Mouse (Mus musculus): Measurements from ENCODE around the gene Galk1.
"Not testable (repeated sequence)": the region's sequence is repeated elsewhere in the genome, so short reads cannot be mapped to it uniquely, and the experiment has no call there.

Gene Galk1

DNA sequence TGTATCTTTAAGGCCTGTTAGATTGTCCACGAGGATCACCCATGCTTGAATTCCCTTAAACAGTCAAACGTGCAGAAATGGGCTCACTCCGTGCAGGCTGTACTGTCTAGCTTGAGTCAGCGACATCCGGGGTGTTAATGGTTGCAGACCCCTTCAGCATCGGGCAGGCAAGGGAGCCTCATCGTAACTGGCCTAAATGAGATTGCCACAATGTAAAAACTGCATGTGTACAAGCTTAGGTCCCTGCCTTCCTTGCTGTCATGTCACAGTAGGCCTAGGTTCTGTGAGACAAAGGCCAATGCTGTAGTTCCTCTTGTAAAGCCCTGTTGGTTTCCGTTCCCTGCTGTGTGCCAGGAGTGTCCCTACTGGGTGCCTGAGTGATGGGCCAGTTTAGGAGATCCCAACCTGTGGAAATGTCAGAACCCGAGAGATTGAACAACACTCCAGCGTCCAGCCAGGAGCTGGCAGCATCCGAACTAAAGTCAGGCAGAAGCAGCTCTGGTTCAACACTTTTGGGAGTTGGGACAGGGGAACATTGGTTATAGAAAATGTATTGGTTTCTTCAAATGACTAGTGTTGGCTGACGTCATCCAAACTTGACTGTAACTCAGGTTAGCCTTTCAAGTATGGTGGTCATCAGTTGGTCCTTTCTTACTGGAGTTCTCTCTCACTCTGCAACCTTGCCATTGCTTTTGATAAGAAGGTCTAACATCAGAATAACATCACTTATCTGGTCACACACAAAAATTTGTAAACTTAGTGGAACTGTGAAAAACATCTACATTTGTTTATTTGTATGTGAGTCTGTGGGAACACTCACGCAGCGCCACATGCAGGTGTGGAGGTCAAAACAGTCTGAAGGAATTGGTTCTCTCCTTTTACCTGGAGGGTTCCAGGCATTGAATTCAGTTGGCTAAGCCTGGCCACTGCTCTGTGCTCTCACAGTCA lies 18.7 kb upstream of the Galk1 start:
- no peak for DNase-seq (ENCODE audit: low spot score)

DNA sequence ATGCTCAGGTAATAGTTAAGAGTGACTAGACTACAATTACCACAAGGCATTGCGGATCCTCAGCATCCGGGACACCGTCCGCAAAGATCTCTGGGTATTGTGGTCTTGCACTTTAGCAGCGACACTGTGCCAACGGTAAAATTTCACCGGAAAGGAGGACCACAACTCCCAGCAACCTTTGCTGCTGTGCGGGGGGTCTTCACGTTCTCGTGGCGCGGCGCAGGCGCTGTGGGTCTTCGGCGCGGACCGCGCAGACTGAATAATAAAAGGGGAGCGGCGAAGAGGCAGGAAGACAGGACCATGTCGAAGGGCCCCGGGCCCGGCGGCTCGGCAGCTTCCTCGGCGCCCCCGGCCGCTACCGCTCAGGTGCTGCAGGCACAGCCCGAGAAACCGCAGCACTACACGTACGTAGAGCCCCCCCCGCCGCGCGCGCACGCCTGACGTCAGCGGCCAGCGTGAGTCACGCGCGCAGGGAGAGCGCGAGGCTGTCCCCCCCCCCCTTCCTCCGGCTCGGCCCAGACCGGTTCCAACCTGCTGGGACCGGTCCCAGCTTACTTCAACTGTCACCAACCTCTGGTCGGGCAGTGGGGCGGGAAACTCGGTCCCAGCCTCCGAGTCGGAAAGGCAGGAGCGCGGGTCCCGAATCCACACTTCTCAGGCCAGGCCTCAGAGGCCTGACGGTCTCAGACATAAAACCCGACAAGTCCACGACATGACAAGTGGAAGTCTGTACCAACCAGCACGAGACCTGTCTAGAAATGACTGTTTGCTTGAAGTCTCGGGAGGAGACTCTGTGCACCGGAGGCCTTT lies 17.8 kb upstream of the Galk1 start, which contains the start of gene Unk:
Unk (plus strand) TSS at position 235 of the 810 bp plus-strand sequence.
- DNase-seq (ENCODE audit: low spot score): peak; percentile 97

DNA sequence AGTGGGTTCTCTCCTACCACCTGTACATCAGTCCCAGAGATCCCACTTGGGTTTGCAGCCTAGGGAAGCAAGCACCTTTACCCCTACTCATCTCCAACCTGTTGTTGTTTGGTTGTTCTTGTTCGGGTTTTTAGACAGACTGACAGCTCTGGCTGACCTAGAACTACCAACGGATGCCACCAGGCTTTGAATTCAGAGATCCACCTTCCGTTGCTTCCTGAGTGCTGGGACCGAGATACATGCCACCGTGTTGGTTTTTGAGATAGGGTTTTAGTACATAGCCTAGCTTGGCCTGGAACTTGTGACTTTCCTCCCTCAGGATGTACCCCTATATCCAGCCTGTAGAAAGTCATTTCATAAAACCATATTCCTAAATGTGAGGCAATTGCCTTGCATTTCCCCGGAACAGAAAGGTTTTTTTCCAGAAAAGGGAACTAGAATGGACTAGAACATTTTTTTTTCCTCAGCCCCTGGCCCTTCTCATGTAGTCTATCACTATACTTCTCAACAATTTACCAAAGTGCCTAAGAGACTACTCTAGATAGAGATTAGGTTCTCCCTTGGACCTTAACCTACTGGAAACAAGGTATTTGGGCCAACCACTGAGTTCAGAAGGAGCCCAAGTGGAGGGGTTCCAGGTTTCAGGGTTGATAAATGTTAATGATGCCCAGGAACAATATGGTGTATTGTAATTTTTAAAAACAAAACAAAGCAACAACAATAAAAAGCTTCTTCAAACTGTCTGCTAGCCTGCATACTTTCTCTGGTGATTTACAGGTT lies 16.8 kb upstream of the Galk1 start:
- DNase-seq (ENCODE audit: low spot score): no peak

DNA sequence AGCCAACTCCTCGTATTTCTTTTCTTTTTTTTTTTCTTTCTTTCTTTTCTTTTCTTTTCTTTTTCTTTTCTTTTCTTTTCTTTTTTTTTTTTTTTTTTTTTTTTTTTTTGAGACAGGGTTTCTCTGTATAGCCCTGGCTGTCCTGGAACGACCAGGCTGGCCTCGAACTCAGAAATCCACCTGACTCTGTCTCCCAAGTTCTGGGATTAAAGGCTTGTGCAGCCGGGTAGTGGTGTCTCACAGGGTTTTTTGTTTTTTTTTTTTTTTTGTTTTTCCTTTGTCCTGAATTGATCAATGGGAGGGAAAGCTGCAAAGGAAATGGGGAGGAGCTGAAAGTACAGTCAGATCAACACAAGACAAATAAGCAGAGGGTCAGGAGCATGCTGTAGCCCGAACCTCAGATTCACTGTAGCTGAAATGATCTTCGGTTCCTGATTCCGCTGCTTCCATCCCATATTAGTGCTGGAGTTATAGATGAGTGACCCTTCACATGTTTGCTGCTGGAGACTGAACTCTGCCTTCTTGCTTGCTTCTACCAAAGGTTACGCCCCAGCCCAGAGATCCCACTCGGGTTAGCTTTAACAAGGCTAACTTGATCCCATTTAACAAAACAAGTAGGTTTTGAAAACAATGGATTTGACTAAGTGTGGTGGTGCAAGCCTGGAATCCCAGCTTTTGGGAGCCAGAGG lies 15.8 kb upstream of the Galk1 start:
- DNase-seq (ENCODE audit: low spot score): no peak

DNA sequence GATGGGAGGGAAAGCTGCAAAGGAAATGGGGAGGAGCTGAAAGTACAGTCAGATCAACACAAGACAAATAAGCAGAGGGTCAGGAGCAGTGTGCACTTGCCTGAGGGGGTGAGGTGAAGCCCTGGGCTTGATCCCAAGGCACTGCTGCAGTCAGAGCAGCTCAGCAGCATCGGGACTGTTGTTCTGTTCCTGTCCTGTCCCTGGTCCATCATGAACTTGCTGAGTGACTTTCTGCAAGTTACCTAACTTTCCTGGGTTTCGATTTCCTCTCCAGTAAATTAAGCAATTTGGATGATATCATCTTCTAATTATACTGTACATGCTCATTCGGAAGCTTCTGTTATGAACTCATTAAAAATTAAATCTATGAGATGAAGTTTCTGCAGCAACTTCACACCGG lies 15.2 kb upstream of the Galk1 start, which contains the start of gene H3f3b:
H3f3b (minus strand) TSS at position 207 of the 400 bp plus-strand sequence.
- no peak for DNase-seq (ENCODE audit: low spot score)

DNA sequence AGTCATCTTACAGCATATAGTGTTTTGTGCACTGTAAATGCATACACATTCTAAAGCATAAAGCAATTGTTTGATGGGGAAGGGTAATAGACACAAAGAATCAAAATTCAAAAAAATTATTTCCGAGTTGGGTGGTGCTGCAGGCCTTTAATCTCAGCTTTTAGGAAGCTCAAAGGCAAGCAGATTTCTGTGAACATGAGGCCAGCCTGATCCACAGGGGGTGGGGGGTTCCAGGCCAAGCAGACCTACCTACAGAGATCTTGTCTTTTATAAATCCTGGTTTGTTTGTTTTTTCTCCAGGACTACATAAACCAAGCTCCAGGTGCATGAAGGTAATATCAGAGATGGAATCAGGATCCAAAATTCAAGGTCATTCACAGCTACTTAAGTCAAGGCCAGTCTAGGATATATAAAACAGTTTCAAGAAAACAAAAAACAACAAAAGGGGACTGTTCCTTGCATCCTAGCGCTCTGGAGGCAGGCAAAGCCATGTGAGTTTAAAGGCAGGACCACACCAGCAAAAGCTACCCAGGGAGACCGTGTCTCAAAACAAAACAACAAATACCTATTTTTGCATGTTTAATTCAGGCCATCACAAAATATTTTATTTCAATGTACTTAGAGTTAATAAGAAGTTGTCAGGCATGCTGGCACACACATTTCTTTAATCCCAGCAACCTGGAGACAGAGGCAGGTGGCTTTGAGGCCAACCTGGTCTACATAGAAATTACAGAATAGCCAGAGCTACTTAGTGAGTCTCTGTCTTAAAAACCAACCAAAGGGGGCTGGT lies 12.7 kb upstream of the Galk1 start:
- no peak for DNase-seq (ENCODE audit: low spot score)

DNA sequence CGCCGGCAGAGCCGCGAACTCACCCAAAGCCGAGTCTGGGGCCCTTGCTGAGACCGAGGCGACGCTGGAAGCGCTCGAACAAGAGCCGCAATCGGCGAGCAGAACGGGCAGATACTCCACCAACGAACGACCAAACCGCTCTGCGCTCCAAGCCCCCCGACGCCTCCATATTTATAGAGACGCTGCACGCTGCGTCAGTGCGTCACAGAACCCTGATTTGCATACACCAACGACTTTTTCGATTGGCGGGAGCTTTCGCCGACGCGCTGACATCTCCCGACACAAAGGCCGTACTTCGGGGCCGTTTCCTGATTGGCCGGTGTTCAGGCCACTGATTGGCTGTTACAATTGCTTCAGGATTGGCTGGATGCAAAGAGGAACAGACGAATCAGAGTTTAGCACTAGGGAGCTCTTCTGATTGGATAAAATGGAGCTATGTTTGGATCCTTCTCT lies 11.9 kb upstream of the Galk1 start:
- DNase-seq (ENCODE audit: low spot score): peak; percentile 97

DNA sequence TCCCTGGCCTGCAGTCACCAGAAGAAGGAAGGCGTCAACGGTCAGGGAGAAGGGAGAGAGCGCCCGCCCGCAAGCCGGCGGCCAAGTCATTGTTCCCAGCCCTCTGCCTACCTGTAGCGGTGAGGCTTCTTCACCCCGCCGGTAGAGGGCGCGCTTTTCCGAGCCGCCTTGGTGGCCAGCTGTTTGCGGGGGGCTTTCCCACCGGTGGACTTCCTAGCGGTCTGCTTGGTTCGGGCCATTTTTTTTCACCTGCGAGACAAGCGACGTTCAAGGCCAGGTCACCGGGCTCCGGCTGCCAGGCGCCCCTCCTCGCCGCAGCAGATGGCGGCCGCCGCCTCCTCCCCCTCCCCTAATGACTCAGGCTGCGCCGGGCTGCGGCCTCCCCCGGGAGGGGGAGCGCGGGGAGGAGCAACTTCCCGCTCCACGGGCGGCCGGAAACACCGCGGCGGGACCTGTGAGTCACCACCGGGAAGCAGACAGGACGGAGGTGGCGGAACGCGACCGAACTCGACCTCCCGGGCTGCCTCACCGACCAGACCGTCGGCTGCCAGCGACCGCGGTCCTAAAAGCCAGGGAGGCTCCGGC lies 11.3 kb upstream of the Galk1 start:
- DNase-seq (ENCODE audit: low spot score): peak; percentile 80

DNA sequence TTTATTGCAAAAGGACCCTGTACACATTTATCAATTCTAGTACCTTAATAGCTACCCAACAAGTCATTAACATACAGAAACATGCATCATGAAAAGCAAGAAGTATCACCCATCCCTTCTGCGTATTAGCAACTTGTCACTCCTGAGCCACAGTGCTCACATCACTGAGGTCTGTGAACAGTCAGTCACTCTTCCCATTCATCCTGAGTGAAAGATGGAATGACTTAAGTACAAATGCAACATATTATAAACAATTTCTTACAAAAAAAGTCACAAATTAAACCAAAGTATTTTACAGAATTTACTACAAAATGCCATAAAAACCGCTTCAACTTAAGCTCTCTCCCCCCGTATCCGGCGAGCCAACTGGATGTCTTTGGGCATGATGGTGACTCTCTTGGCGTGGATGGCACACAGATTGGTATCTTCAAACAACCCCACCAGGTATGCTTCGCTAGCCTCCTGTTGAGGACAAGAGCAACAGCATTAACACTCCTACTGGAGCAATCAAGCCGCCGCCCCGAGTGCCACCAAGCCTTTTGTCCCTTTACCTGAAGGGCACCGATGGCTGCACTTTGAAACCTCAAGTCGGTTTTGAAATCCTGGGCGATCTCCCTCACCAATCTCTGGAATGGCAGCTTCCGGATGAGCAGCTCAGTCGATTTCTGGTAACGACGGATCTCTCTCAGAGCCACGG lies 10.7 kb upstream of the Galk1 start:
- DNase-seq (ENCODE audit: low spot score): not testable (repeated sequence)

DNA sequence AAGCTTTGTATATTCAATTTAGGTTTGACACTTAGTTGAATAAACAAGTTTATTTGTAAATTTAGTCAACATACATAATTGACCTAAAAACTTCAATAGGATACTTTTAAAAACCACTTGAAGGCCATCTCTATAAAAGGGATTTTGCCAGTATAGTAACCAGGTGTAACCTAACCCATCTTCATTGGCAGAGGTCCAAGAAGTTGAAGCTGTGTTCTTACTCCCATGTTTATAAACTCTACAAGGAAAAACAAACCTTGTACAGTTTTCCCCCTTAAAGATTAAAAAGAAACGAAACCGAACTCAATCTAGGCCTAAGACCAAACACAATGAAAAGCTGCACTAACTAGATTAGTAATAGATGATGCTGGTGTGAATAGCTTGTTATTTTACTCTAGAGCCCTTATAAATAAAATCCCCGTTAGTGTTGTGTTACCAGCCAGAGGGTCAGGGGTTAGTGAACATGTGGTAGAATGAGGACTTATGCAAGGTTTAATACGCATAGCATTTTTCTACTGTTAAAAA lies 9.8 kb upstream of the Galk1 start:
- DNase-seq (ENCODE audit: low spot score): no peak

DNA sequence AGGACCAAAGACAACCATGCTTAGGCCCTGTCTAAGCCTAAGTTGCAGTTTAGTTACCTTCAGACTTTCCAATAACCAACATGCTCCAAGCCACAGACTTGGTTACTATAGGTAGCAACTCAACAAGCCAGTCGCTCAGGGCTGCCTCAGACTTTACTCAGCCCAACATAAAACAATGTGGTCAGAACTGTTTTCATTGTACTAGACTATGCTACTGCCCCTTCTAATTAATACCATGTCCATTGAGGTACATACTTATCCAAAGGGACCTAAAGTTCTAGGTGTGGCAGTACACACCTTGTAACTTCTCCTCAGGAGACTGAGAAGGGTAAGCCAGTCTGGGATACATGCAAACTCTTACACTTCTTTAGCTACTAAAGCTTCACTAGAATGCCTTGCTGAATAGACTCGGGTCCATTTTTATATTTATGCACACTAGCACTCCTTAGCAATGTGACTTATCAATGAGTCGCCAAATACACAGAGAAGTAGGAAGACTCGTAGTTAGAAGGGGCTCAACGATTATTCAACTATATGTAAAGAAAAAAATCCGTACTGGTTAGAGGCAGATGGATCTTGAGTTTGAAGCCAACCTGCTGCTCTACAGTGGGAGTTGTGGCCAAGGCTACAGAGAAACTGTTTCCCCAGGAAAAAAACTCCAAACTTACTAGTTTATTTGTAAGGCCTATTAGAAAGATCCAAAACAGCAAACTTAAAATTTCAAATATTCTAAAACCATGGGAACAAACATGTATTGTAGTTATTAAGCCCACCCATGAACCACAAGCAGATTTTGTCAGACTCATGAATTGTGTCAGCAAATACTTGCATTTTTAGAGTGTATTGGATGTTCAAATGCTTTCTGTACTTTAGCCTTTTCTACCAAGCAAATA lies 9.1 kb upstream of the Galk1 start:
- no peak for DNase-seq (ENCODE audit: low spot score)

DNA sequence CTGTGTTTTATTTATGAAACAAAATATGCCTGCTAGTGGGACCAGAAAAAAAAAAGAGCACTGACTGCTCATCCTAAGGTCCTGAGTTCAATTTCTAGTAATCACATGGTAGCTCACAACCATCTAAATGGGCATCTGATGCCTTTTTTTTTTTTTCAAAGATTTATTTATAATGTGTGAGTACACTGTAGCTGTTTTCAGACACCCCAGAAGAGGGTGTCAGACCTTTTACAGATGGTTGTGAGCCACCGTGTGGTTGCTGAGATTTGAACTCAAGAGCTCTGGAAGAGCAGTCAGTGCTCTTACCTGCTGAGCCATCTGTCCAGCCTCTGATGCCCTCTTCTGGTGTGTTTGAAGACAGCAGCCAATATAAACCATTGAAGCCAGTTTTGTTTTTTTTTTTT lies 8.0 kb upstream of the Galk1 start:
- no peak for DNase-seq (ENCODE audit: low spot score)

DNA sequence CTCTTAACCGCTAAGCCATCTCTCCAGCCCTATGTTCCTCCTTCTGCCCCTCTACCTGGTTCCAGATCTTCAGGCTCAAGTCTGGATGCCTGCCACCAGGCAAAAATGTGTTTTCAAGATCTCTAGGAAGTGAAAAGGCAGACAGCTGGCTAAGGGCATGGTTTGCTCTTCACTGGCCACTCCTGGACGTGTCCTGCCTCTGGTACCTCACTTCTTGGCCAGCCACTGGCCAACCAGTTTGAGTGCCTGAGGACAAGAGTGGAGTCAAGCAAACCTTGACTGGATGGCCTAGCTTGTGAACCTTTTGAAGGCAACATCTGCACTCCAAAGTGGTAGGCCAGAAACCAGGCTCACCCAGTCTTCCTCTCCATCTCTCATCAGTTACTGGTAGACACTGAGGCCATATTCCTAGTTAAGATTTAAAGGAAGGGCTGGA lies 7.5 kb upstream of the Galk1 start:
- no peak for DNase-seq (ENCODE audit: low spot score)

DNA sequence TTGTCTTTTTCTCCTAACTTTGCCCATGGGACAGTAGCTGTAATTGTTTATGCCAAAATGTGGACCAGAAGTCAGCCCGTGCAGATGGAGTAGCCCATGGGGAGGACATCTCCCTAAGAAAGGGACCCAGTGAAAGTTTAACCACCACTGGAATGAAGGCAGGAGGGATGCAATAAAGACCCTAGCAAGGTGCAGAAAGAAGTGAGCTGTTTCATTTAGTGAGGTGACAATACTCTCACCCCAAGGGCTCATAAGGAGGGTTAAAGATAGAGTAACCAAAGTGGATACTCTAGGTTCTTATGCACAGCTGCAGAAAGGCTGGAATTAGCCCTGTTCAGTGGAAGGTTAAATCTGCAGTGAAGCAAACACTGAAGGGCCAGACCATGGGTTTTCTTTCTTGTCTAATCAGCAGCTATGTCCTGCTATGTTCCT lies 6.9 kb upstream of the Galk1 start:
- no peak for DNase-seq (ENCODE audit: low spot score)

DNA sequence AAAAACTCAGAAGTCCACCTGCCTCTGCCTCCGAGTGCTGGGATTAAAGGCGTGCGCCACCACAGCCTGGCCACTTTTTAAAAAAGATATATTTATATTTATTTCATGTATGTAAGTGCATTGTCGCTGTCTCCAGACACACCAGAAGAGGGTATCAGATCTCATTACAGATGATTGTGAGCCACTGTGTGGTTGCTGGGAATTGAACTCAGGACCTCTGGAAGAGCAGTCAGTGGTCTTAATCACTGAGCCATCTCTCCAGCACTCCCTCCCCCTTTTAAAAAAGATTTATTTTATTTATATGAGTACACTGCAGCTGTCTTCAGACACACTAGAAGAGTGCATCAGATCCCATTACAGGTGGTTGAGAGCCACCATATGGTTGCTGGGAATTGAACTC lies 6.3 kb upstream of the Galk1 start:
- DNase-seq (ENCODE audit: low spot score): not testable (repeated sequence)

DNA sequence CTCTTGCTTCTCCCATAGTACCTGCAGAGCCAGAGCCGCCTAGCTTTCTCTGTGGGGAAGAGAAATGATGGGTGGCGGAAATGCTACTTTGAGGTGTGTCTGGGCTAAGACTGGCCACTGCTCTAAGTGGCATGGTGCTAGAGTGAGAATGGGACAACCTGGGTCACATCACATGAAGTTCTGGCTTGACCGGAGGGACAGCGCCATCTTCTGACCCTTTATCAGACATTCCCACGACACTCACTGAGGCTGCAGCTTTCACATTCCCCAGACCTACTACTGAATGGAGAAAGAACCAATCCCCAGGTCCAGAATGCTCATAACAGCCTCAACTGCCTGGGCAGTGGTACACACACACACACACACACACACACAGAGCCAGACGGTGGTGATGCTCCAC lies 5.6 kb upstream of the Galk1 start:
- DNase-seq (ENCODE audit: low spot score): no peak

DNA sequence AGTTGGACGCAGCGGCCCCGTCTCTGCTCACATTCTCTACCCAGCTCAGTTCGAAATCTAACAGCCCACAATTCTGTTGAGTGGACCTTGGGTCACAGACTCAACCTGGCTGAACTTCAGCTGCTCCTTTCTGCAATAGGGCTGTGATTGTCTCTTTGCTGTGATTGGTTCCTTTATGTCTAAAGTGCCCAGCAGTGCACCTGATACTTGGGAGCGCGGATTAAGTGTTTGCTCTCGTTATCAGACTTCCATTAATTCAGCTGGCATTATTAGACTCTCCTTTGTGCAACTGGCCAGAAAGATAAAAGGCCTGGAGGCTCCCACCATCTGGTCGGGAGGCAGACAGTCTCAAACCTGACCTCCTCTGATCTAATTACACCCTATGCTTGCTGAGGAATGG lies 2.3 kb upstream of the Galk1 start:
- DNase-seq (ENCODE audit: low spot score): no peak
